Mouse (Mus musculus) bone marrow, adult 2 months (tissue): ENCODE data around the gene Cd59a.

Experiments used
- CTCF ChIP-seq: fragments of 200-500 bp; IDR thresholded peaks from 2 replicates; pipeline ENCODE4 v1.5.1; 2011; ENCODE audit warnings: low read length, control low read depth; ENCODE audit not compliant: control insufficient read depth, insufficient read depth
- POLR2A ChIP-seq: fragments of 200-500 bp; IDR thresholded peaks from 2 replicates; pipeline ENCODE4 v1.6.1; 2011; ENCODE audit warnings: low read depth, mild to moderate bottlenecking, control low read depth, low read length, borderline replicate concordance; ENCODE audit not compliant: control insufficient read depth

GRCm38 (mm10) chr2:104124071-104124470 lies 28.5 kb downstream of the Cd59a start:
- no peak for TF ChIP-seq CTCF
- no peak for TF ChIP-seq POLR2A
